Mouse (Mus musculus) liver, adult (tissue): ENCODE results near the gene Myog.

Experiments
- GATA4 ChIP-seq: IDR thresholded peaks from 2 replicates; pipeline ENCODE4 v1.6.1; 2014; ENCODE audit warnings: mild to moderate bottlenecking, low read length; ENCODE audit not compliant: insufficient replicate concordance

Myog gene

GRCm38 (mm10) chr1:134276823-134277222 lies 13.0 kb upstream of the Myog start:
- no peak for TF ChIP-seq GATA4

GRCm38 (mm10) chr1:134280174-134280573 lies 9.6 kb upstream of the Myog start:
- TF ChIP-seq GATA4, result no peak

GRCm38 (mm10) chr1:134281563-134281962 lies 8.2 kb upstream of the Myog start:
- TF ChIP-seq GATA4, result no peak

DNA sequence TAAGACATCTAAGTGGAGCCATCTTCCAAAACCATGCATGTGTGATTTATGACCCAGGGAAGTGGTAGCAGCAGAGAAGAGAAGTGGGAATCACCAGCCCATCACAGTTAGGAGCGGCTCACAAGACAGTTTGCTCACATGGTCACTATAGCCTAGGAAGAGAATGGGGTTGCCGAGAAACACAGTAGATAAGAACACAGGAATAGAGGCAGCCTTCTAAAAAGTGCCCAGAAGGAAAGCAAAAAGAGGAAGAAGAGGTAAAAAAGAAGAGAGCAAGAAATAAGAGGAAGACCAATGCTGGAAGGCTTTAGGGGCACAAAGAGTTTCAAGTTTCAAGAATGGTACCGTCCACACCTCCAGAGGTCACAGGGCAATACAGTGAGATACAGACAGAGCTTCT lies 7.4 kb upstream of the Myog start:
- TF ChIP-seq GATA4, result no peak

- no peak for TF ChIP-seq GATA4
Measured at GRCm38 (mm10) chr1:134283108-134283507, 6.7 kb upstream of the Myog start.

GRCm38 (mm10) chr1:134285458-134286120 lies 4.2 kb upstream of the Myog start:
- no peak for TF ChIP-seq GATA4

DNA sequence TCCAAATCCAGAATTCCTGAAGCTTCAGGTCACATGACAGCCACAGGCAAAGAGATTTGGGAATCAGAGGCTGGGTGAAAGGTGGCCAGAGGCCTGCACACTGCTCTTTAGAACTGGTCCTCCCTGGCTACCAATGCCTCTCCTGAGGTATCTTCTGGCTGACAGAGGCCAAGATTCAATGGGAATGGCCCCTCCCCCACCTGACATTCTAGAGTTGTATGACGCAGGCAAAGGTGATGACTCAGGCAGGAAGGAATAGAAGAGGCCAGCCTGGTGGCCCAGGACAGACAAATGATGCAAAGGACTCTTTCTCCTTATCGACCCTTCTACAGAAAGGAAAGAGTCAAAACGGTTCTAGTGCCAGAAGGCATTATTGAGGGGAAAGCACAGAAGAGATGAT lies 1.6 kb upstream of the Myog start:
- TF ChIP-seq GATA4, result no peak

DNA sequence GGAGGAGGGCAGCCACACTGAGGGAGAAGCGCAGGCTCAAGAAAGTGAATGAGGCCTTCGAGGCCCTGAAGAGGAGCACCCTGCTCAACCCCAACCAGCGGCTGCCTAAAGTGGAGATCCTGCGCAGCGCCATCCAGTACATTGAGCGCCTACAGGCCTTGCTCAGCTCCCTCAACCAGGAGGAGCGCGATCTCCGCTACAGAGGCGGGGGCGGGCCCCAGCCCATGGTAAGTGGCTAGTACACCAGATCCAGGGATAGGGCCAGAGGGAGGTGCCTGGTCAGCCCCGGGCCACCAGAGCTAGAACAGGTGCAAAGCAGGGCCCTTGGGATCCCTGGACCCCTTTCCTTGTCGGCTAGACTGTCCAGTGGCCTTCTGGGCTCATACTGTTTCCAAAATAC lies 511 bp downstream of the Myog start:
- TF ChIP-seq GATA4, result no peak

DNA sequence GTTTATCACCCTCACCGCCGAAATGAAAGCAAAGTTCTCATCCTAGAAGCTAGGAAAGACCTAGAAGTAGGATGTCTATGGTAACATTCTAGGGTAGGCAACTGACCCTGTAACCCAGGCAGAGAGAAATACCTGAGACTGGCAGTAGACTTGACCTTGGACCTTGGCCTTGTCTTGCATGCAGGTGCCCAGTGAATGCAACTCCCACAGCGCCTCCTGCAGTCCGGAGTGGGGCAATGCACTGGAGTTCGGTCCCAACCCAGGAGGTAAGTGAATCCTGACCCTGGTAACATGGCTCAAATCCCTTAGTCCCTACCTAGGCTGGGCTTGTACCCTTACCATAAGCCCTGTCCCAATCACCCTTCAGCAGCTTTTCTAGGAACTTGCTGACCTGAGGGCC lies 1.1 kb downstream of the Myog start:
- TF ChIP-seq GATA4, result no peak

GRCm38 (mm10) chr1:134291555-134291954 lies 1.8 kb downstream of the Myog start:
- TF ChIP-seq GATA4, result no peak

DNA sequence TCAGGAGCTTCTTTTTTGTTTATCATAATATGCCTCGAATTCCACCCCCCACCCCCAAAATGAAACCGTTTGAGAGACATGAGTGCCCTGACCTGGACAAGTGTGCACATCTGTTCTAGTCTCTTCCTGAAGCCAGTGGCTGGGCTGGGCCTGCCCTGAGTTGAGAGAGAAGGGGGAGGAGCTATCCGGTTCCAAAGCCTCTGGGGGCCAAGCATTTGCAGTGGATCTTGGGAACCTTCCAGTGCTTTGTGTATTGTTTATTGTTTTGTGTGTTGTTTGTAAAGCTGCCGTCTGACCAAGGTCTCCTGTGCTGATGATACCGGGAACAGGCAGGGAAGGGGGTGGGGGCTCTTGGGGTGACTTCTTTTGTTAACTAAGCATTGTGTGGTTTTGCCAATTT lies 2.3 kb downstream of the Myog start:
- no peak for TF ChIP-seq GATA4

GRCm38 (mm10) chr1:134292601-134293000 lies 2.8 kb downstream of the Myog start:
- no peak for TF ChIP-seq GATA4

DNA sequence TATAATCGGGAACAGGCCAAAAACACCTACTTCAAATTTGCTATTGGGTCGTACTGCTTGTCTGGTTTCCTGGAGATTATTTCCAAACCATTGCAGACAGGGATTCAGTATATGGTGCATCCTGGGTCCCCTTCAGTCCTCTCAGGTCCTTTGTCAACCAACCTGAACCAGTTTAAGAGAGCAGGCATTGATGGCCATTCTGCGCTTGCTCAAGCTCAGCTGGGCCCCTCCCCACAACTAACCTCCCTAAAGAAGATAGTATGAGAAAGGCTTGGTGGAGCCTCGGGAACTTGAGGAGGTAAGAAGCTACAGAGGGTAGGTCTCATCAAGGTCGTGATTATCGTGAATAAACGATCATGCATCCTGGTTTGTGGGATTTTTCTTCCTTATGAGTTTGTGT lies 3.5 kb downstream of the Myog start:
- TF ChIP-seq GATA4, result no peak

DNA sequence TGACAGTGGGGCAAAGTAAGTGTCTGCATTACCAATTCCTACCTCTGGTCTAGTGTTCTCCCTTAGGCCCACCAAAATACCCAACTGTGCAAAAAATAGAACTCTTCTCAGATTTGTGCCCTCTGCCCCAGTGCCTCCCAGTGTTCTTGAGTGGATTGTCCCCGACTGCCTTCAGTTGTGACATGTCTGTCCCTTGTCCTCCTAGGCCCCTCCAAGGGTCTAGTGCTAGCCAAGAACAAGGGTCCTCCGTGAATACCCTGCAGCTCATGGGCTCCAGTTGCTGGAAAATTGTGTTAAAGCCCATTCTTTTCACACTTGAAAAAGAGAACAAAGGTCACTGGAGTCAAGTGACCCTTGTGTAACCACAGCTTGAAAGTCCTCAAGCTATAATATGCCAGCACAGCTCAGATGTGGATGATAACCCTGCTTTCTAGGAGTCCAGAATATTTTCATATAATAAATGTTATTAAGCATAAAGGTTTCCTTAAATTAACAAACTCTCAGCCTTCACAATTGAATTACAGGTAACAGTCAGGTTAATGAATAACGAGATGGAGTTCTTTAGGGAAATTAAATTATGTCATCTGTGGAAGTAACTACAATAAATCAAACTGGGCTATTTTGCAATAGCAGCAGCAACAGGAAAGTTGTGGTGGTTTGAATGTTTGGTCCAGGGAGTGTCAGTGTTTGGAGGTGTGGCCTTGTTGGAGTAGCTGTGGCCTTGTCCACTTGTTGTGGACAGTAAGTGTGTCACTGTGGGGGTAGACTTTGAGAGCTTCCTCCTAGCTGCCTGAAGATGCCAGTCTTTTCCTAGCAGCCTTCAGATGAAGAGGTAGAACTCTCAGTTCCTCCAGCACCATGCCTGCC lies 4.2 kb downstream of the Myog start:
- TF ChIP-seq GATA4, result no peak

- no peak for TF ChIP-seq GATA4
Measured at GRCm38 (mm10) chr1:134297265-134297664, 7.5 kb downstream of the Myog start.

- TF ChIP-seq GATA4, result no peak
Measured at GRCm38 (mm10) chr1:134298636-134299411, 9.0 kb downstream of the Myog start.
